Mouse (Mus musculus): ENCODE measurements around the gene Eif2ak2. TPM values are rescaled to one million over a fixed set of nuclear protein-coding genes. Genes with fewer than 3 reads are reported as not detected.

Eif2ak2 gene
- total and polyA plus RNA-seq, 3 experiments, result 14.1 to 18.1 TPM; not detected in 1

DNA sequence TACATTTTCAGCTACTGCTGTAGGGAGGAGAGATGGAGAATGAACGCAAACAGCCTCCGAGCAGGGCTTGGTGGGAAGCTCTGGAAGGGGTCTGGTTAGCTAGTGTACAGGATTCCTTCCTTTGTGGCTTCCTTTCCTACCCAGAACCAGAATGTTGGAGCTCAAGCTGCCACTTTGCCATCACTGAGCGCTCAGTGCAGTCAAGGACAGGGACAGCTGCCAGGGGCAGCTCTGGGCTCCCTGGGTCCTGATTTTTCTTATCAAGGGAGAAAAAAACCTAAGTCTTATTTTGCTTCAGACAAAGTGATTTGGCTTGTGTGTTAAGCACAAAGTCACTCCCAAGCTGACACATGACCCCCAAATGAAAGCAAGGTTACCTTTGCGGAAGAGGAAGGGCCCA, 6.2 kb upstream of the Eif2ak2 start:
- no peak for DNase-seq (ENCODE audit: low read depth, low spot score)
- no peak overlapping the region for H3K9ac ChIP-seq (ENCODE audit: control insufficient read depth, low read depth, low read length, poor library complexity, severe bottlenecking)
- H3K4me3 ChIP-seq (ENCODE audit: control insufficient read depth in 1 of 2, insufficient read depth in 1 of 2, low read depth in 2 of 2, low read length in 2 of 2), result no peak overlapping the region
- no peak overlapping the region for H3K27ac ChIP-seq (ENCODE audit: control insufficient read depth, low read depth, low read length)
- H3K36me3 ChIP-seq (ENCODE audit: control insufficient read depth in 1 of 2, insufficient read depth in 2 of 2, low read length in 2 of 2), result no peaks in the 10 kb centered on the region
- H3K27me3 ChIP-seq (ENCODE audit: control insufficient read depth in 1 of 2, insufficient read depth in 2 of 2, low read length in 2 of 2), result no peaks in the 10 kb centered on the region
- H3K9me3 ChIP-seq (replicated peaks; ENCODE audit: insufficient read depth, low read length), result no peaks in the 10 kb centered on the region
- no peaks in the 10 kb centered on the region for H3K4me1 ChIP-seq (ENCODE audit: control insufficient read depth in 1 of 2, insufficient read depth in 2 of 2, low read length in 2 of 2)
- no peak for TF ChIP-seq KAT2A (conservative IDR thresholded peaks at IDR 0.05; ENCODE audit: low read depth, low read length)
- TF ChIP-seq SMC3 (IDR thresholded peaks at IDR 0.05; ENCODE audit: low read depth, low read length), result no peak
- TF ChIP-seq MEF2A (IDR thresholded peaks at IDR 0.05; ENCODE audit: extremely low read depth, insufficient replicate concordance, low read depth, low read length, poor library complexity, severe bottlenecking), result no peak
- no peak for TF ChIP-seq ELF1 (IDR thresholded peaks at IDR 0.05; ENCODE audit: low read depth, low read length)
- no peak for TF ChIP-seq UBTF (IDR thresholded peaks at IDR 0.05; ENCODE audit: borderline replicate concordance, insufficient read depth, low read depth, low read length)
- no peak for TF ChIP-seq GATA1 (IDR thresholded peaks at IDR 0.05; ENCODE audit: low read depth, low read length)
- TF ChIP-seq MYB (IDR thresholded peaks at IDR 0.05; ENCODE audit: low read depth, low read length), result no peak
- no peak for TF ChIP-seq BHLHE40 (IDR thresholded peaks at IDR 0.05; ENCODE audit: borderline replicate concordance, low read depth, low read length)
- TF ChIP-seq TBP (IDR thresholded peaks at IDR 0.05; ENCODE audit: low read depth, low read length), result no peak
- no peak for TF ChIP-seq JUND (IDR thresholded peaks at IDR 0.05; ENCODE audit: low read depth, low read length)
- TF ChIP-seq USF2 (IDR thresholded peaks at IDR 0.05; ENCODE audit: borderline replicate concordance in 1 of 2, insufficient read depth in 1 of 2, low read depth in 1 of 2, low read length in 2 of 2), result no peak
- TF ChIP-seq GABPA (IDR thresholded peaks at IDR 0.05; ENCODE audit: low read depth, low read length), result no peak
- TF ChIP-seq CHD2 (IDR thresholded peaks at IDR 0.05; ENCODE audit: low read length), result no peak
- TF ChIP-seq MAZ (IDR thresholded peaks at IDR 0.05; ENCODE audit: low read depth, low read length), result no peak
- no peaks in the 10 kb centered on the region for H3K79me2 ChIP-seq (ENCODE audit: control insufficient read depth, insufficient read depth, low read length, poor library complexity)

DNA sequence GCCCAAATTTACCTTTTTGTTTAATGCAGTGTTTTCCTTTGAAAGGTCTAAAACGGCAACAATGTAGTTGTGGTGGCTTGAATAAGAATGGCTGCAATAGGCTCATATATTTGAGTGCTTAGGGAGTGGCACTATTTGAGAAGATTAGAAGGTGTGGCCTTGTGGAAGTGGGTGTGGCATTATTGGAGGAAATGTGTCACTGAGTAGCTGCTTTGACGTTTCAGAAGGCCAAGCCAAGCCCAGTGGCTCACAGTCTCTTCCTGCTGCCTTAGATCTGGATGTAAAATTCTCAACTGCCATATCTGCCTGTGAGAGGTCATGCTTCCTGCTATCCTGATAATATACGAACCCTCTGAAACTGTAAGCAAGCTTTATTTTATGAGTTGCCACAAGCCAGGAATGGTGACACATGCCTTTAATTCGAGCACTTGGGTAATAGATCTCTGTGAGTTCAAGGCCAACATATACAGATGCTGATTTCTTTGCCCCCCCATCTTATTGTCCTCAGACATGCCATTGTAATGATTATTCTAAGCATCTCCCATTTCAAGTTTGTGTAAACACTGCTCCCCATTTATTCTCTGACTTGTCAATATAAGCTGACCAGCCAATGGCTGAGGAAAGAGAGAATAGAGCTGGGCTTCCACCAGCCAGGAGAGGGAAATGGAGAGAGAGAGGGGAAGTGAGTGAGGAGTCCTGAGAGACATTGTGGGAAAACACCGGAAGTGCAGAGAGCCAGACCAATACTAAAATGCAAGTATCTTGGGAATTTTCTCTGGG, 3.1 kb upstream of the Eif2ak2 start:
- Histone ChIP-seq H3K36me3 (ENCODE audit: control insufficient read depth in 1 of 2, insufficient read depth in 2 of 2, low read length in 2 of 2) (0 out of 4 replicates have a peak, but pooled peaks cover 0 to 3% of the 10 kb centered on the region in 2 experiments), H3K27me3 (ENCODE audit: control insufficient read depth in 1 of 2, insufficient read depth in 2 of 2, low read length in 2 of 2) (no peaks in the 10 kb centered on the region), H3K4me3 (ENCODE audit: control insufficient read depth in 1 of 2, insufficient read depth in 1 of 2, low read depth in 2 of 2, low read length in 2 of 2) (no peak overlapping the region), H3K9me3 (replicated peaks; ENCODE audit: insufficient read depth, low read length) (no peaks in the 10 kb centered on the region), H3K4me1 (ENCODE audit: control insufficient read depth in 1 of 2, insufficient read depth in 2 of 2, low read length in 2 of 2) (peaks cover 3 to 10% of the 10 kb centered on the region in 2 experiments; a peak in 3 of 4 replicates), H3K79me2 (ENCODE audit: control insufficient read depth, insufficient read depth, low read length, poor library complexity) (peaks cover 6% of the 10 kb centered on the region), H3K27ac (ENCODE audit: control insufficient read depth, low read depth, low read length) (no peak overlapping the region), H3K9ac (ENCODE audit: control insufficient read depth, low read depth, low read length, poor library complexity, severe bottlenecking) (no peak overlapping the region)
- TF ChIP-seq POLR2AphosphoS5 (IDR thresholded peaks at IDR 0.05; ENCODE audit: borderline replicate concordance, low read depth, low read length) (no peak), CHD1 (IDR thresholded peaks at IDR 0.05; ENCODE audit: low read depth, low read length) (no peak), BHLHE40 (IDR thresholded peaks at IDR 0.05; ENCODE audit: borderline replicate concordance, low read depth, low read length) (no peak), E2F4 (IDR thresholded peaks at IDR 0.05; ENCODE audit: borderline replicate concordance, low read depth, low read length) (no peak), TBP (IDR thresholded peaks at IDR 0.05; ENCODE audit: low read depth, low read length) (no peak), NELFE (IDR thresholded peaks at IDR 0.05; ENCODE audit: low read depth, low read length) (no peak), MYC (IDR thresholded peaks at IDR 0.05; ENCODE audit: low read depth, low read length) (no peak), ZMIZ1 (IDR thresholded peaks at IDR 0.05; ENCODE audit: low read depth, low read length) (no peak), RAD21 (IDR thresholded peaks at IDR 0.05; ENCODE audit: low read depth, low read length) (no peak)
- peak; percentile 16 for DNase-seq (ENCODE audit: low read depth, low spot score)

Data from MEL (cell line).